Mouse (Mus musculus) liver, embryonic 18 days (tissue): Measurements from ENCODE around the gene Hist1h4f. TPM values are rescaled to one million over a fixed set of nuclear protein-coding genes. Genes with fewer than 3 reads are reported as not detected.

Experiments used
- polyA plus RNA-seq: library from polyadenylated mRNA; depleted of rRNA; stranded (reverse); fragments of >200 nt; gene quantifications from 2 replicates; pipeline ENCODE4 v1.2.3, GENCODE M21; 2012; rRNA removed

Gene Hist1h4f
- 5.8 and 7.7 TPM in 2 replicates for polyA plus RNA-seq

DNA sequence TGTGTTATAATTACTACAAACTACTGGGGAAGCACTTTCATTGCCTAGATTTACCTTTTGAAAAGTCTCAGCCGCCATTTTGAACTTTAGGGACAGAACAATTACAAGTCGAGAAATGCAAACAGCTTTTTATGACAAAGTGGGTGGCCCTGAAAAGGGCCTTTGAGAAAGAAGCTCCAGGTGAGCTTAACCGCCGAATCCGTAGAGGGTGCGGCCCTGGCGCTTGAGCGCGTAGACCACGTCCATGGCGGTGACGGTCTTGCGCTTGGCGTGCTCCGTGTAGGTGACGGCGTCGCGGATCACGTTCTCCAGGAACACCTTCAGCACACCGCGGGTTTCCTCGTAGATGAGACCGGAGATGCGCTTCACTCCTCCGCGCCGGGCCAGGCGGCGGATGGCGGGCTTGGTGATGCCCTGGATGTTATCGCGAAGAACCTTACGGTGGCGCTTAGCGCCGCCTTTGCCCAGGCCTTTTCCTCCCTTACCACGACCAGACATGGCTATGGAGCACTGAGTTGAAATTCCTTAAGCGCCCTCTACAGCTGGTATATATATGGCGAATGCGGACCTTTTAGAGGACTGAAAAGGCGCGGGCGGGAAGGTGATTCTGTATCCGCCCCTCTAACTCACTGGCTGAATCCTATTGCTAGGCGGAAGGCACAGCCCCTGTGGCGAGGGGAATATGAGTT, at the start of gene Hist1h4f:
TSS of gene Hist1h4f (minus strand) at position 503 of the 689 bp plus-strand sequence.

DNA sequence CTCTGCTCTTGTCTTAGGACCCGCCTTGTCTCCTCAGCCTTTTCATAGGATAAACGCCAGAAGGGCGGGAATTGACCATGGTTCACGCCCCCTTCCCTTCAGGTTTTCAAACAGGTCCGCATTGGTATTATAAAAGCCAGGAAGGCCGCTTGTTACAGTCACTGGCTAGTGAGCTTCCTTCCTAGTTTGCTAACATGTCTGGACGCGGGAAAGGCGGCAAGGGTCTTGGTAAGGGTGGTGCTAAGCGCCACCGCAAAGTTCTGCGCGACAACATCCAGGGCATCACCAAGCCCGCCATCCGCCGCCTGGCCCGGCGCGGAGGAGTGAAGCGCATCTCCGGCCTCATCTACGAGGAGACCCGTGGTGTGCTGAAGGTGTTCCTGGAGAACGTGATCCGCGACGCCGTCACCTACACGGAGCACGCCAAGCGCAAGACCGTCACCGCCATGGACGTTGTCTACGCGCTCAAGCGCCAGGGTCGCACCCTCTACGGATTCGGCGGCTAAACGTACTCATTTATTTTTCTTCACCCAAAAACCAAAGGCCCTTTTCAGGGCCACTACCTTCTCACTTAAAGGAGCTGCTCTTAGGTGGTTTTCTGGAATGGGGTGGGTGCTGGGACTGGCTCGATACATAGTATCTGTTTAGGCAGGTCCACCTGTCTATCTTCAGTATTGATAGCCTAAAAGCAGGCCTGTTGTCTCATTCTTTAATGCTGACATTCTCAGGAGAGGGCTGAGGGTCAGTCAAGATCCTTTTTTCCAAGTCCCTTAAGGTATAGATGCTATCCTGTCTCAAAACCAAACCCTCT, 30.2 kb upstream of the Hist1h4f start, which contains the start of gene Hist1h4d:
TSS of gene Hist1h4d (plus strand) at position 191 of the 811 bp plus-strand sequence.

DNA sequence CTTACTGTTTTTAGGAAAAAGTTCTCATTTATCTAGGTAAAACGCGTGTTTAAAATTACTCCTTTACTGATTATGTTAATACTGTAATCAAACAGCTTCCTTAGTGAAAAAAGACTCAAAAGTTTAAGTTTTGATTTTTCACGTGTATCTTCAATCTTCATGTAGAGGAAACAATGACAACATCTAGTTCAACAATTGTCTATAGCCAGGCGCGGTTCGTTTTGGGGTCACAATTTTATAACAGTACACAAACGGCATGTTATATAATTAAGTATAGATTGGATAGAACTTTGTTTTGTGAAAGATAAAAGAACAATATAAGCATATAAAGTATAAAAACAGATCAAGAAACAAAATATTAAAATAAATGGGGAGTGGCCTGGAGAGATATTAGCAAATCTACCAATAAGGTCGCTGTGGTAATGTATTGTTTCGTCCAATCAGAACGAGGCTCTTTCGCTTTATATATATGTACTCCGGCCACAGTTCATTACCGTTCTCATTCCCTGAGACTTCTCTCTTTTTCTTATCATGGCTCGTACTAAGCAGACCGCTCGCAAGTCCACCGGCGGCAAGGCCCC, 23.9 kb upstream of the Hist1h4f start, which contains the start of gene Hist1h3d:
TSS of gene Hist1h3d (plus strand) at position 493 of the 581 bp plus-strand sequence.

DNA sequence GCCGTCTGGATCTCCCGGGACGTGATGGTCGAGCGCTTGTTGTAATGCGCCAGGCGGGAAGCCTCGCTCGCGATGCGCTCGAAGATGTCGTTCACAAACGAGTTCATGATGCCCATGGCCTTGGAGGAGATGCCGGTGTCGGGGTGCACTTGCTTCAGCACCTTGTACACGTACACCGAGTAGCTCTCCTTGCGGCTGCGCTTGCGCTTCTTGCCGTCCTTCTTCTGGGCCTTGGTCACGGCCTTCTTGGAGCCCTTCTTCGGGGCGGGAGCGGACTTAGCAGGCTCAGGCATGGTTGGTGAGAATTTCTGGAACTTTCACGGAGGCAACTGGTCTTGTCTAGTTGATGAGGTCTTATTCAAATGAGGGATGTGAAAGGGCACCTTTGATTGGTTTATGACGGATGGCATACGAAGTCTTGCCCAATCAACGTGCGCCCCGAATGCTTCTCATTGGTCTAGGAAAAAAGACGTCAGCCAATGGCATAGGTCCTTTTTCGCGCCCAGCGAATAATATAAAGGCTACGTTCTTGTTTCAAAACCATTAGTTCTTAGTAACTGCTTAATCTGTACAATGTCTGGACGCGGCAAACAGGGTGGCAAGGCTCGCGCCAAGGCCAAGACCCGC, 22.6 kb upstream of the Hist1h4f start, which contains the start of the genes Hist1h2bf and Hist1h2ad:
TSS of gene Hist1h2bf (minus strand) at position 299 of the 627 bp plus-strand sequence.
TSS of gene Hist1h2ad (plus strand) at position 484 of the 627 bp plus-strand sequence.

DNA sequence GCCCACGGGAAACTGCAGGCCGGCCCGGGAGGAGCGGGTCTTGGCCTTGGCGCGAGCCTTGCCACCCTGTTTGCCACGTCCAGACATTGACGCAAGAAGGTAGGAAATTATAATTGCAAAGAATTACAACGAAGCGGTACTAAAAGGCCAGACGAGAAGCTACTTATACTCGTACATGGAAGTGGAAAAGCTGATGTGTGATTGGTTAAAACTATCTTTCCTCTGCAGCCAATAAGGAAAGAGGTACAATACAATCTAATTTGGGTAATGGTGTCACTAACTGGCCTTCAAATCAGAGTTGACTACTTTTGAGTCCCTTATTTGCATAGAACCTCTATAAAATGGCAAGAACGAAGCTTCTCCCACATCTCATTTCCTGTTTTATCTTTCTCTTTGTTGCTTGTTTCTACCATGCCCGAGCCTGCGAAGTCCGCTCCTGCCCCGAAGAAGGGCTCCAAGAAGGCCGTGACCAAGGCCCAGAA, 19.6 kb upstream of the Hist1h4f start, which contains the start of the genes Hist1h2ae and Hist1h2bg:
TSS of gene Hist1h2ae (minus strand) at position 199 of the 482 bp plus-strand sequence.
TSS of gene Hist1h2bg (plus strand) at position 375 of the 482 bp plus-strand sequence.

DNA sequence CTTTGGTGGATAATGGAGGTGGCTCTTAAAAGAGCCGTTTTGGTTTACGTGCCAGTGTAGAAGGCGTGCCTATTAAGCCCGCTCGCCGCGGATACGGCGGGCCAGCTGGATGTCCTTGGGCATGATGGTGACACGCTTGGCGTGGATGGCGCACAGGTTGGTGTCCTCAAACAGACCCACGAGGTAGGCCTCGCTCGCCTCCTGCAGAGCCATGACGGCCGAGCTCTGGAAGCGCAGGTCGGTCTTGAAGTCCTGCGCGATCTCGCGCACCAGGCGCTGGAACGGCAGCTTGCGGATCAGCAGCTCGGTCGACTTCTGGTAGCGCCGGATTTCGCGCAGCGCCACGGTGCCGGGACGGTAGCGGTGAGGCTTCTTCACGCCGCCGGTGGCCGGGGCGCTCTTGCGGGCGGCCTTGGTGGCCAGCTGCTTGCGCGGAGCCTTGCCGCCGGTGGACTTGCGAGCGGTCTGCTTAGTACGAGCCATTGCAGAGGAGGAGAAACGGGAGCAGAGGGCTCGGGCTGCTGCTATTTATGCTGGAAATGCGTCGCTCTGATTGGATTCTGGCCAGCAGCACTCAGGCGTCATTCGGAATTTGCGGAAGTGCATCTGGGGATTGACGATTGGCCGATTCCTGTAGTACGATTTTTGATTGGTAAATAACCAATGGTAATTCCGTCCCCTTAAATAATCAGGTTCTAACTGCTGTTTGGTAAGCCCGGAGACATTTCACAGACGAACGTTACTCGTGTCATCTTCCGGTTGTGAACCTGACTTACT, 10.6 kb upstream of the Hist1h4f start, which contains the start of gene Hist1h3e:
TSS of gene Hist1h3e (minus strand) at position 487 of the 777 bp plus-strand sequence.

DNA sequence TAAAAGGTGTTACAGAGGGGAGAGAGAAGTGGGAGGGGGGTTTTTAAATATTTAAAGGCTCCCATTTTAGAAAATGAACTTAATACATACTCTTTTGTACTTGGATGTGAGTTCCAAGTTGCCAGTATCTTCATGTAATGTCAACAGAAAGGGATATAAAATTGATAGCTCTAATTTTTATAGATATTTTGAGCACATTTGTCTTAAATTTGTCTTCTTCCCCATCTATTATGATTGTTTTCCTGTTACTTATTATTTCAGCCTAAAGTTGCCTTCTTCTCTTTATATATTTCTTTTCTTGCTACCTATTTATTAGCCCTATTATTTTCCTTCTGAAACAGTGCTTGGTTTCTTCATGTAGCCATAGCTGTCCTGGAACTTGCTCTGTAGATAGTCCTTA, 1.5 kb upstream of the Hist1h4f start, which contains the start of gene Hist1h1d:
TSS of gene Hist1h1d (plus strand) at position 301 of the 400 bp plus-strand sequence.

DNA sequence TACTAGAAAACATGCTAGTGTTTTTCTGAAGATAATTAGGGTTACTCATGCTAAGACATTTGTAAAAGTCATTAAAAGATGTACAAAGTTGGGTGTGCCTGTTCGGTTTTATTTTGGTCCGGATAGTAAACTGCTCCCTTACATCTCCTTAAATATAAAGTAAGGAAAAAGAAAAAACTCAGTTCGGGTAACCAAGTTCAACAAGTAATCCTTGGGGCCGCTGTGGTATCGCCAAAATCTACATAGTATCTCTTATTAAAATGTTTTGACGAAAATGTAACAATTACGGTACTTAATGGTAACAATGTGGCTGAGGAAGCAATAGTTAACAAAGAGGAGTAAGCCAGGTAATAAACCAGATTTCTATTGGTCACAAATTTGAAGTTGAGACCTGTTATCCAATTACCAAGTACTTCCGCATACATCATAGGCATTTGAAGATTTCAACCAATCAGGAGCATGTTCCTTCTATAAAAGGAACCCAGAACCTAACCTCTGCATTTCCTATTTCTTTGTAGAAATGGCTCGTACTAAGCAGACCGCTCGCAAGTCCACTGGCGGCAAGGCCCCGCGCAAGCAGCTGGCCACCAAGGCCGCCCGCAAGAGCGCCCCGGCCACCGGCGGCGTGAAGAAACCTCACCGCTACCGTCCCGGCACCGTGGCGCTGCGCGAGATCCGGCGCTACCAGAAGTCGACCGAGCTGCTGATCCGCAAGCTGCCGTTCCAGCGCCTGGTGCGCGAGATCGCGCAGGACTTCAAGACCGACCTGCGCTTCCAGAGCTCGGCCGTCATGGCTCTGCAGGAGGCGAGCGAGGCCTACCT, 7.3 kb downstream of the Hist1h4f start, which contains the start of gene Hist1h3f:
TSS of gene Hist1h3f (plus strand) at position 88 of the 822 bp plus-strand sequence.

DNA sequence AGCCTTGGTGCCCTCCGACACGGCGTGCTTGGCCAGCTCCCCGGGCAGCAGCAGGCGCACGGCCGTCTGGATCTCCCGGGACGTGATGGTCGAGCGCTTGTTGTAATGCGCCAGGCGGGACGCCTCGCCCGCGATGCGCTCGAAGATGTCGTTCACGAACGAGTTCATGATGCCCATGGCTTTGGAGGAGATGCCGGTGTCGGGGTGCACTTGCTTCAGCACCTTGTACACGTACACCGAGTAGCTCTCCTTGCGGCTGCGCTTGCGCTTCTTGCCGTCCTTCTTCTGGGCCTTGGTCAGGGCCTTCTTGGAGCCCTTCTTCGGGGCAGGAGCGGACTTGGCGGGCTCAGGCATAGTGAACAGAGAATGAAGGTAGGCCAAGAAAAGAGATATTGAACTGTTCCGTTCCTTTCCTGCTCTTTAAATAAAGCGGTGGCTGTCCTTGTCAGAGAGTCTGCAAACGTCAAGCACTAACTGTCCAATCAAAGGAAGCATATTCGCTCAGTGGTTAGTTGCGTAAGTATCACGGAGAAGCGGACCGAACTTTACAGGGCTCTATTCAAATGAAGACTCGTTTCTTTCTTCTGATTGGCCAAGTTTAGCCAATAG, 8.3 kb downstream of the Hist1h4f start, which contains the start of gene Hist1h2bh:
TSS of gene Hist1h2bh (minus strand) at position 394 of the 609 bp plus-strand sequence.

DNA sequence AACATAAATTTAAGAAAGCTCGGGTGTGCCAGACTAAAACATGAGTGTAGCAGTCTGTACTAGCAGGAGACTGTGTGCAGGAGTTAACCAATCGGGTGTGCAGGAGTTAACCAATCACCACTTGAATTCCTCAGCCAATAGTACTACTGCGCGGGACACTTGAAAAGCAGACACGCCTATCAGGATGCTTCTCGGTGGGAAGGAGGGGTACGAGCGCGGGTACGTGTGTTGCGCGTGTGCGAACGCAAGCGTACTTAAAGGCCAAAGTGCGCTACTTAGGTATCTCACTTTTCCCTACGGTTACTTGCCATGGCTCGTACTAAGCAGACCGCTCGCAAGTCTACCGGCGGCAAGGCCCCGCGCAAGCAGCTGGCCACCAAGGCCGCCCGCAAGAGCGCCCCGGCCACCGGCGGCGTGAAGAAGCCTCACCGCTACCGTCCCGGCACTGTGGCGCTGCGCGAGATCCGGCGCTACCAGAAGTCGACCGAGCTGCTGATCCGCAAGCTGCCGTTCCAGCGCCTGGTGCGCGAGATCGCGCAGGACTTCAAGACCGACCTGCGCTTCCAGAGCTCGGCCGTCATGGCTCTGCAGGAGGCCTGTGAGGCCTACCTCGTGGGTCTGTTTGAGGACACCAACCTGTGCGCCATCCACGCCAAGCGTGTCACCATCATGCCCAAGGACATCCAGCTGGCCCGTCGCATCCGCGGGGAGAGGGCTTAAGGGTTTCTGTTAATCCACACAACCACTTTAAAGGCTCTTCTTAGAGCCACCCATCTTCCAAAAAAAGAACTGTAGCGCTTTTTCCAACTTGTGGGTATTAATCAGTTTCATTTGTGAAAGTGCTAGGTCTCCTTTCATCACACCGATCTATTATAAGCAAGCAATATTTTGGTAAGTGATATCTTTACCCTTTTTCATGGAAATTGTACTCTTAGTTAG, 16.0 kb downstream of the Hist1h4f start, which contains the start of gene Hist1h3g:
TSS of gene Hist1h3g (plus strand) at position 286 of the 939 bp plus-strand sequence.

DNA sequence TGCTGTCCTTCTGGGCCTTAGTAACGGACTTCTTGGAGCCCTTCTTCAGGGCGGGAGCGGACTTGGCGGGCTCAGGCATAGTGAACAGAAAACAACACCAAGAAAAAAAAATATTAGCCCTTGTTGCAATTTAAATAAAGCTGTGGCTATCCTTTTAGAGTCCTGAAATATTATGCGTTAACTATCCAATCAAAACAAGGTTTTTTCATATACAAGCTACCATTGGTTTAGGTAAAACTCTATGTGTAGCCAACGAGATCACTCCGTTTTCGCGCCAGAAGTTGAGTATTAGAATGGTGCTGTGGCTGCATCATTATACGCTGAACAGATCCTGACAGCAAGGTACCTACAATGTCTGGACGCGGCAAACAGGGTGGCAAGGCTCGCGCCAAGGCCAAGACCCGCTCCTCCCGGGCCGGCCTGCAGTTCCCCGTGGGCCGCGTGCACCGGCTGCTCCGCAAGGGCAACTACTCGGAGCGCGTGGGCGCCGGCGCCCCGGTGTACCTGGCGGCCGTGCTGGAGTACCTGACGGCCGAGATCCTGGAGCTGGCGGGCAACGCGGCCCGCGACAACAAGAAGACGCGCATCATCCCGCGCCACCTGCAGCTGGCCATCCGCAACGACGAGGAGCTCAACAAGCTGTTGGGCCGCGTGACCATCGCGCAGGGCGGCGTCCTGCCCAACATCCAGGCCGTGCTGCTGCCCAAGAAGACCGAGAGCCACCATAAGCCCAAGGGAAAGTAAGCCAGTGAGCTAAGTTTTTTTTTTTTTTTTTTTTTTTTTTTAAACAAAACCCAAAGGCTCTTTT, 17.7 kb downstream of the Hist1h4f start, which contains the start of gene Hist1h2af:
TSS of gene Hist1h2af (plus strand) at position 347 of the 808 bp plus-strand sequence.

DNA sequence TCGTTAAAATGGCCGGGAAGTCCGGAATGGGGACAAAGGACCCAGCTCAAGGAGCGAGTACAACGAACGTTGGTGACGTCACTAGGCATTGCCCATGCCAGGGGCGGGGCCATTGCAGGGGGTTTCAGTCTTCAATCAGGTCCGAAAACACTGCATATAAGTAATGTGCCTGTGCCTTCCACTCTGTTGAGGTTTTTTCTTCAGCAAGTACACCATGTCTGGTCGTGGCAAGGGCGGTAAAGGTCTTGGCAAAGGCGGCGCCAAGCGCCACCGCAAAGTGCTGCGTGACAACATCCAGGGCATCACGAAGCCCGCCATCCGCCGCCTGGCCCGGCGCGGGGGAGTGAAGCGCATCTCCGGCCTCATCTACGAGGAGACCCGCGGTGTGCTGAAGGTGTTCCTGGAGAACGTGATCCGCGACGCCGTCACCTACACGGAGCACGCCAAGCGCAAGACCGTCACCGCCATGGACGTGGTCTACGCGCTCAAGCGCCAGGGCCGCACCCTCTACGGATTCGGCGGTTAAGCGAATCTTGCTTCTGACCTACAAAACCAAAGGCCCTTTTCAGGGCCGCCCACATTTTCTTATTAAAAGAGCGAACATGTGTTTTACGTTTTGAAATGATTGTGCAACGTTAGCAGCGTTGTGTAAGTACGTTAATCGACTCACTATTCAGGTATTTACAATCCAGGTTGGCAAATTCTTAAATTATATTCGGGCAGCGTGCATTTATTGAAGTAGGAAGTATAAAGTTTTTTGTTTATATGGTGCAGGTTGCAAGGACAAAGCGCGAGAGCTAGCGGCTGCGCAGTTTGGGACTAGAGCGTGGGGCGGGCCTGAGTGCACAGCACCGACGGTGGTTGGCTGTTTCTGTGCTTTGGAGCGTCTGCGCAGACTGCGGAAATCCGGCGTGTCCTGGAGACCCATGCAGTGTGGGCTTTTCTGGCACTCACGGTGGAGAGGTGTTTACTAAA, 20.3 kb downstream of the Hist1h4f start, which contains the start of gene Hist1h4h:
TSS of gene Hist1h4h (plus strand) at position 150 of the 975 bp plus-strand sequence.

